Mouse (Mus musculus): Measurements from ENCODE around the gene Epb41l4b.

Gene Epb41l4b

DNA sequence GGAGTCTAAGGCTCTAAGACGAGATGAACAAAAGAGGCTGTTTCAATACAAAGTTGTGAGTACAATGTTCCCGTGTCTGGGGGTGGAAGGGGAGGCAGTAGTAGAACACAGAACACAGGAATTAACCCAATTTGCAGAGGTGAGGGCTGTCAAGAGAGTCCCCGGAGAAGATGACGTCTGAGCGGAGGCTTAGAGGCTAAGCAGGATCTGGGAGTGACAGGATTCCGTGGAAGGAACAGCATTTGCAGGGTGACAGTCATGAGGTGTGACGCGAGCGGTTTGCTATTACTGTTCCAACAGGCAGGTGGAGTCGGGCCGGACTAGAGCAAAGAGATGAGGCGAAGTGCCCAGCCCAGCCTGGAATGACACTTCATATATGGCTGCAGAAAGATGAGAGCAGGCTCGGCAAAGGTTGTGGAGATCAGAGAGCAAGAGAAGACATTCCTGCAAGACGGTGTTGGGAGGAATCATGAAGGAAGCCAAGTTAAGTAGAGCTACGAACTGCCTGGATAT lies 82.9 kb downstream of the Epb41l4b start:
- DNase-seq (ENCODE audit: low read depth) = no peak

DNA sequence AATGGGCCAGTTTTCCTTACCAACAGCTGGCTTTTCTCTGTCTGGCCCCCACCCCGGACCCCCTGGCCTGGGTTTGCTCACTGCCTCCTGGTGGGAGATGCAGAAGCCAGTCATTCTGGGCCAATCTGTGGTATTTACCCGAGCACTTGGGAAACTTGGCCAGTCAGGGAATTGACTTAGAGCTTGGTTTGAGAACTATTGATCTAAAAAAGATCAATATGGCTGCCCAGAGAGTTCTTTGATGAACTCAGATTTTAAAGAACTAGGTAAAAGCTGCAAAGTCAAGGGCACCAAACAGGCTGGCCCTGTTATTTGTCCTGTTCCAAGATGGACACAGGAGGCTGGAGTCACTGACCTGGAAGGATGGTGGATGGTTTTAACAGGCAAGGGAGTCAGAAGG lies 84.6 kb downstream of the Epb41l4b start:
- DNase-seq (ENCODE audit: low read depth) = no peak

DNA sequence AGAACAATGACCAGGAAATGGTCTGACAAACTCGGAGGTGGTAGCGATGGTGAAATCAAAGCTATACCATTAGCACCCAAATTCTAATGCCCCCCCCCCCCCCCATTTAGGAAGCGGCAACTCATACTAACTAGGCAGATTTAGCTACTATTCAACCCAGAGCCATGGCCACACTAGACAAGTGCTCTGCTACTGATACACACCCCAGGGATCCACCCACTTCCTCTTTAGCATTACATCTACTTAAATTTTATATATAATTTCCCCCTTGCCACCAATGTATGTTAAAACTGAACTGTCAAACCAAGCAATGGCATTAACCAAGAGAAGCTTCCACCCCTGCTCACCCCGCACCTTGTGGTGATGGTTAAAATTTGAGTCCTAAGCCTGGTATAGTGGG lies 85.6 kb downstream of the Epb41l4b start:
- no peak for DNase-seq (ENCODE audit: low read depth)

DNA sequence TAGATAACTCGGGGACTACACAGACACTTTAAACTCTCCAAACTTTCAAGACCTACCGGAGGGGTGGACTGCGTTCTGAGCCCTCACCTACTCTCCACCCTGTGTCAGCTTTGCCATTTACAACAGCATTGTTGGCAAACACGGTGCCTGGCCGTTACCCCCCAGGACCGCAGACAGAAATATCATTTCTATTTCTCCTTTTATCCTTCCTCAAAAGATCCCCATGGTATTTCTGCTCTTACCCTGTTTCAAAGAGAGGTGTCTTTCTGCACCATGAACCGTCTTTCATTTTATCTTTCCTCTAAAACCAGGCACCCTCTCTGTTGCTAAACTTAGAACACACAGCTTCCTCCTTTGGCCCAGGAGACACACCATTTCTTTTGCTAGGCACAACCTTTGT lies 87.6 kb downstream of the Epb41l4b start:
- no peak for DNase-seq (ENCODE audit: low read depth)

DNA sequence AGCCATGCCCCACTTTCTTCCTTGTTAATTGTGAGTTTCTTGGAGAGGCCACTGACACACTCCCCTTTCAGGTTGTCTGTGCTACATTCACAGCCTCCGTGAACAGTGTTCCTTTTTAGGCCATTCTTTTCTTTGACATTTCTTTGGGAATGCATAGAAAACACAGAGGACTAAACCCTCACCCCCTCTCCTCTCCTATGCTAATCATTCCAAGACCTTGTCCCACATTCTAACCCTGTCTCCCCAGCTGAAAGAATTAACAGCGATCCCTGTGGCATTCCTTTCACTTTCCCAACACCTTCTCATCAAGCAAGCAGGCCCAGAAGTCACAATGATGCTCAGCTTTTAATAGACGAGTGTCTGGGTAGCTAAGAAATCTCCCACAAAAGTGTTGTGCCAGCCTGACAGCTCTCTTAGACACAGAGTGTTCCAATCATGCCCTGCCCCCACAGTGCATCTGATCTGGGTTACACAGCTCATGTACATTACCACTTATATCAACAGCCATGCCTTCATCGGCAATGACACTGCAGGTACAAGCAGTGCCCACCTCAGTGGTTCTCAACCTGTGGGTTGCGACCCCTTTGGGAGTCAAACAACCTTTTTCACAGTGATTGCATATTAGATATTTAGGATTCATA lies 93.8 kb downstream of the Epb41l4b start:
- no peak for DNase-seq (ENCODE audit: low read depth)

DNA sequence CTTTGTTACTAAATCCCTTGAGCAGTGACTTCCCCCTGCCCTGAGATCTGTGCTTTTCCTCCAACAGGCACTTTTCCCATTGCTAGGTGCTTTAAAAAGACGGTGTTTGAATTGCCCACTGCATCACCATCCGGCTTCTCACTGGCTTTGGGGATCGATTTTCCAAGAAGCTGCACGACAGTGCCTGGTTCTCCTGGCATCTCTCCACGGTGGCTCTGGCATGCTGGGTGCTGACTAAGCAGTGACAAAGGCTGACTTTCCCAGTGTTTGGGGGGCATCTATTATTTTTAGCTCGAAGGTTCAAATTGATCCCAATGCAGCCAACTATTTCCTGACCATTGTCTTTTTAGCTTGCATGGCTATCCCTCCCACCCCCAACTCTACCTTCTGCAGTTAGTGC lies 94.7 kb downstream of the Epb41l4b start:
- no peak for DNase-seq (ENCODE audit: low read depth)

DNA sequence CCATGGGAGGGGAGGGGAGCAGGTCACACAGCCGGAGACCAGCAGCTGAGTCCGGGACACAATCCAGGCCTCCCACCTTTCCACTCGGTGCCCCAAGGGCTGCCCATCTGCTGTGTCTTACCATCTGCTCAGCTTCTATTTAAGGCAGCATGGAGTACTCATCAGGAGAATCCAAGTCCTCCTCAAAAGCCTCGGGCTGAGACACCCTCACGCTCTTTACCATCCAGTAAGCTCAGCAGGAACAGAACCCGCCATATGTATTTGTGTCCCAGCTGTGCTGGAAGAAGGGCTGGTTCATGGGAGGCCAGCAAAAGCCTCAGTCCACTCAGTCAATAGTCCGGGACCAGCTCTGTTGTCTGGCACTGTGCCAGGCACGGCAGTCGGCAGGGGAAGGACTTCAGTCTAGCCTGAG lies 97.1 kb downstream of the Epb41l4b start:
- no peak for DNase-seq (ENCODE audit: low read depth)

DNA sequence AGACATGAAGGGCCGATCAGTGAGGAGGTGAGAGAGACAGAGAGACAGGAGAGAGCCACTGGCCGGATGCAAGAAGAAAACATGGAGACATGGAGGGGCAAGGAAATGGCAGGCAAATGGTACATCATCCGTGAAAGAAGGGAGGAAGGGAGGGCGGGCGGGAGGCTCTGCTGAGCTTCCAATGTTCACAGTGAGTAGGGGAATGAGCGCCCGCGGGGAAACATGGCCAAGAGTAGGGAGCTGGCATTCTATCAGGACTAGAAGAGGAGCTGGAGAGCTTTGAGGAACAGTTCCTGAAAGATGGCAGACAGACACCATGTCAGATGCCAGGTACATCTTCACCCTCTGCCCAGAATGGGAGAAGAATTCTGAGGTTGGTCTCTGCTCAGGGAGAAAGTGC lies 99.6 kb downstream of the Epb41l4b start:
- DNase-seq (ENCODE audit: low read depth) = no peak

DNA sequence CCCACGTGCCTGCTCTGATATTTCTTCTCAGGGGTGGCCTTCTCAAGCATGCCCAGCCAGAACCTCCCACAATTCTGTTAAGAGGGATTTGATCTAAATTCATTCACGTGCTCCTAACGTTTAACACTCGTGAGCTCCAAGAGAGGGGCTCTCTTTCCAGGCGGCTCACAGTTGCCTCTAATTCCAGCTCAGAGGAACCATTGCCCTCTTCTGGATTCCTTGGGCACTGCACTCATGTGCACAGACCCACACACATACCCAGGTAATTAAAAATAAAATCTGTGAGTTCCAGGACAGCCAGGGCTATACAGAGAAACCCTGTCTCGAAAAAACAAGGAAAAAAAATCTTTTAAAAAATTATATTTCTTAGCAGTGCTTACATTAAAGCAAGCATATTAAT lies 101.6 kb downstream of the Epb41l4b start:
- DNase-seq (ENCODE audit: low read depth) = no peak

DNA sequence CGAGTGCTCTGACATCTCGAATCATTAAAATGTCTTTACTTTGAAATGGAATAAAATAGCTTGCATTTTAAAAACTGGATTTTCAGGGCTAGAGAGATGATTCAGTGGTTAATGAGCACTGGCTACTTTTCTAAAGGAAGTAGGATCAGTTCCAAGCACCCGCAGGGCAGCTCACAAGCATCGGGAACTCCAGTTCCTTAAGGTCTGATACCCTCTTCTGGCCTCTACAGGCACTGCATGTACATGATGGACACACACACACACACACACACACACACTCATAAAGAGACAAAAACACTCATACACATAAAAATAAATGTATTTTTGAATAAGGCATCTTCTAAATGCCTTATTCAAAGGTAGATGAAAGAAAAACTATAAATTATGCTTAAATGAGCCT lies 102.0 kb downstream of the Epb41l4b start:
- no peak for DNase-seq (ENCODE audit: low read depth)

DNA sequence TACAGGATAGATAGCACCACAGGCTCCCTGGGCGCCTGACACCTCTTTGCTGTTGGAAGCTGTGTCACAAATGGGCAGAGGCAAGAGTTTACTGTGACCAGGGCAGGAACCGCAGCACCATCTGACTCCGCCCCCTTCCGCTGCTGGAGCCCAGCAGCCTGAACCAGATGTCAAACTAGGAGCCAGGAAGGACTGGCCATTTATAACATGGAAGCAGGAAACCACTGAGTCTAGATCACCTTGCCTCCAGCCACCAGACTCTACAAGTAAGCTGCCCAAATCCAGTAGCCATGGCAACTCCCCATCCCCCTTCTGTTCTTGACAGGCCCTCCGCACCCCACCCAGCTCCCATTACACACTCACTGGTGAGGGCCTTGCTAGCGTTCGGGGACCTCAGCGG lies 102.8 kb downstream of the Epb41l4b start:
- peak; percentile 81 for DNase-seq (ENCODE audit: low read depth)

DNA sequence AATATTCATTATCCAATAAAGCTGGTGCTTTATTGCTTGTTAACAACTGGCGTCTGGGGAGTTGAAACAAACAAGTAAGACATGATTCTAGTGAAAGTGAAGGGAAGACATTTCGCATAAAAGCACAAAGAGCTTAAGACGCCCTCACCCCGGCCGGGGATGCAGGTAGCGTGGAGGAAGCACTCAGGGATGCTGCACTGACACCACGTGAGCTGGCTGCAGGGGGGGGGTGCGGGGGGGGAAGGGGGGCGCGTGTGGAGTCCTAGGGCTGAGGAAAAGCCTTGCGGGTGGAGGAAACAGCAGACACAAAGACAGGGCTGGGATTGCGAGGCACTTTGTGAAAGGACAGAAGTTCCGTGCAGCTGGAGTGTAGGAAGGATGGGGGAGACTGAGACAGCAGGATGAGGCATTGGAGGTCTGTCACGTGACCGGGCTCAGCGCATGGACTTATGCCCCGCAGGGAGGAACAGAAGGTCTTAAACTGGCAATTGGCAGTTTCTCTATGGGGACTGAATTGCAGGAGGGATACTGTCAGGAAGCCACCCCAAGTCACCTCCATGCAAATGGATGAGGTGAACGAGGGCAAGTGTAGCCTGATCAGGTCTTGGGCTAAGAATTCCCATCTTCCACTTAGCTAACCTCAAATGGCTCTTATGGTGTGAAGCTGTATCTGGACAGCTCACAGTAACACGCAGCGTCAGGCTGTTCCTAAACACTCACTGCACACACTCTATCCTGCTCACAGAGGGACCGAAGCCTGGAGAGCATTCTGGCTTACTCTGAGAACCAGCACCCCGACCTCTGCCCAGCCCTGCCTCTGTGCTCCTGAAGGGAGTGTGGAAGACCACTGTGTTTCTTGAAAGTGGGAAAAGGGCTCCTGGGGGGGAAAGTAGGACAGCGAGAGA lies 103.9 kb downstream of the Epb41l4b start:
- DNase-seq (ENCODE audit: low read depth) = no peak

DNA sequence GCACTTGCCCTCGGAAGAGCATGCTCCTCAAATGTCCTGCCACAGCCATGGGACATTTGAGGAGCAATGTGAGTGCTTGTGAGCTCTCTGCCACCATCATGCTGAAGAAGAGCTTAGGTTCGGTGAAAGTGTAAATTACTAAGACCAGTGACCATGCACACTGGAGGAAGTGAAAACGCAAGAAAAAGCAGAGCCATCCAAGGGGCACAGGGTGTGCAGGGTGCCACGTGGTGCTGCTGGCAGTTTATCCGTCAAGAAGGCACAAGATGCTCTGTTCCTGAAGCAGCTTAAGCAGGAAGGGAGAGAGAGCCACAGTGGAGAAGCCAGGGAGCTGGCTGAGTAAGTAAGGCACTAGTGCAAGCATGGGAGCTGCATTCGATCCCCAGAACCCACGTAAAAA lies 105.7 kb downstream of the Epb41l4b start:
- no peak for DNase-seq (ENCODE audit: low read depth)

DNA sequence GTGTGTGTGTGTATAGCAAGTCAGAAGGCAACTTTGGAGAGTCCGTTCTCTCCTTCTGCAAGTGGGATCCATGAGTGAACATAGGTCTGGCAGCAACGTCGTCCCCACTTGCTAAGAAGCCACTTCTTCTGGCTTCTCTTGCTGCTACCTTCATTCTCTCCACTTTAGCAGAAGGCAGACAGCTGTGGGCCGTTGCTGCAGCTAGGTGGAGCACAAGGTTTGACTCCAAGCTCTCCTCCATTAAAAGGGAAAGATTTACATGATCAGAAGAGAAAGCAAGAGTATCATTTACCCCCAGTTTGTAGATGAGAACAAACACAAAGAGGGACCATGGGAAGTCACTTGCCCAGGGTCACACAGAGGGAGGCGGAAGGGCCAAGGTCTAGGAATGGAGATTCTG lies 109.1 kb downstream of the Epb41l4b start:
- DNase-seq (ENCODE audit: low read depth) = no peak

DNA sequence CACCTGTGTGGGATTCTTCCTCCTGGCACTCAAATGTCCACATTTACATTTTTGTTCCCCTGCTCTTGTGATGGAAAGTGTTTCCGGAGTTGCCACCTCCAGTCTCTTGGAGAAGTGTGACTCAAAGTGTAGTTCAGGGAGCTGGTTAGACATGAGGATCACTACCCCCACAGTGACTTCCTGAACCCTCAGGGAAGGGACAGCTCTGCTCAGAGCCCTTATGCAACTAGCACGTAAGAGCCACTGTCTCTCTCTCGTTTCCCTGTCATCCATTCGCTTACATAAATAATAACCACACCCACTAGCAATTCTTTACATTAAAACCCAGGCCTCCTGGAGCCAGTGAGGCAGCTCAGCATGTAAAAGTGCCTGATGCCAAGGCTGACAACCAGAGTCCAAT lies 111.8 kb downstream of the Epb41l4b start:
- DNase-seq (ENCODE audit: low read depth) = no peak

DNA sequence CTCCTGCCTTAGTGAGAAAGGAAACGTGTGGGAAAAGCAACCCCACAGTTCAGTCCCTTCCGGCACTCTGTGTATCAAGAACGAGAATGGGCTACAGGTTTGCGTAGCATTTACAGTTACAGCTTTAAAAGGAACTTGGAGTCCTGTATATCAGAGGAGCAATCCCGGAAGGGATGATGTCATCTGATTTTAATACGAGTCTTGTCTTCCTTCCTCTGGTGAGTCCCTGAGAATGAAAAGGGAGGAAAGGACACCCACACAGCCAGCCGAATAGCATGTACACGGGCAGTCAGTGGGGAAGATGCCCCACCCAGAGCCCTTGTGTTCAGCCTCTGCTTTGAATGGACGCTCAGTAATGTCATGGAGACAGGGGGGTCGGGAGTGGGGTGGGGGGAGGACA lies 115.3 kb downstream of the Epb41l4b start:
- DNase-seq (ENCODE audit: low read depth) = no peak

DNA sequence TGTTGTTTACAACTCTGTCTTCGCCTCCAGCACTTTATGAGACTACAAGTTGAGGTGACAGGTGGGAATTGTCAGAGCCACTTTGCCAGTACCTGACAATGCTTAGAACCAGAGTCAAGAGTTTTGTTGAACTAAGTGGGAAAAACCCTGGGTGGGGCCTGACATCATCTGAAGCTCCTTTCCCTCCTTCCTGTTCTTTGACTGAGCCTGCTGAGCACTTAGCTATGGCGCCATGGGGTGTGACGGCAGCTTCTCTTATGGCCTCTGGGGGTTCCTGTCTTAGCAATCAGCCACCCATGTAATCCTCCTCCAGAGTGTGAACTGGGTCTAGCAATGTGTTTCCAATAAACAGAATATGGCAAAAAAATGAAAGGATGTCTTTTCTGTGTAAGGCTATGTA lies 119.7 kb downstream of the Epb41l4b start:
- DNase-seq (ENCODE audit: low read depth) = no peak

DNA sequence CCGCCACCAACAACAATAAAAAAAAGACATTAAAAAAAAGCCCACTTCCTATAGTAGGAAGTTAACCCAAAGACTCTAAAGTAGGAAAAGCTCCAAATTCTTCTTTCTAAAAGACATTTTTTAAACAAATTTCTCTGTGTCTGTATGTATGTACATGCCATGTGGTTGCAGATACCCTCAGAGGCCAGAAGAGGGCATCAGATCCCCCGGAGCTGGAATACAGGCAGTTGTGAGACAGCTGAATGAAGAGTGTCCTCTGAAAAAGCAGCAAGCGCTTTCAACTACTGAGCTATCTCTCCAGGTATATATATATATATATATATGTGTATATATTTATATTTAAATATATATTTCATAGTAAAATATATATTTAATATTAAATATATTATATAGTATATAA lies 121.9 kb downstream of the Epb41l4b start:
- DNase-seq (ENCODE audit: low read depth) = peak; percentile 36

DNA sequence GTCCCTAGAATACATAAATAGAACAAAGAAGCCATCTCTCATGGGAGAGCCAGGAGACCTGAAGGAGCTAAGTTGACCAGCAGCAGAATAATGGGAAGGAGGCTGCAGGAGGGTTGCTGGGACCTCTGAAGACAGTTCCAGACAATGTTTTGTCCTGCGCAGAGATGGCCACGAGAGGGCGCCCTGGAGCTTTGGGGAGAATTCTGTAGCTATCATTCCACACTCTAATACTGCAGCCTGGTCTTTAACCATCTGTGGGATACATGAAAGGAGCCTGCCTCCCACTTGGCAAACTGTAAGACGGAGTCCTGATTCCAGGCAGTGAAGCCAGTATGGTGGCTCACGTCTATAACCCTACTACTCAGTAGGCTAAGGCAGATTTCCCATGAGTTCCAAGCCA lies 126.0 kb downstream of the Epb41l4b start:
- DNase-seq (ENCODE audit: low read depth) = peak; percentile 53

DNA sequence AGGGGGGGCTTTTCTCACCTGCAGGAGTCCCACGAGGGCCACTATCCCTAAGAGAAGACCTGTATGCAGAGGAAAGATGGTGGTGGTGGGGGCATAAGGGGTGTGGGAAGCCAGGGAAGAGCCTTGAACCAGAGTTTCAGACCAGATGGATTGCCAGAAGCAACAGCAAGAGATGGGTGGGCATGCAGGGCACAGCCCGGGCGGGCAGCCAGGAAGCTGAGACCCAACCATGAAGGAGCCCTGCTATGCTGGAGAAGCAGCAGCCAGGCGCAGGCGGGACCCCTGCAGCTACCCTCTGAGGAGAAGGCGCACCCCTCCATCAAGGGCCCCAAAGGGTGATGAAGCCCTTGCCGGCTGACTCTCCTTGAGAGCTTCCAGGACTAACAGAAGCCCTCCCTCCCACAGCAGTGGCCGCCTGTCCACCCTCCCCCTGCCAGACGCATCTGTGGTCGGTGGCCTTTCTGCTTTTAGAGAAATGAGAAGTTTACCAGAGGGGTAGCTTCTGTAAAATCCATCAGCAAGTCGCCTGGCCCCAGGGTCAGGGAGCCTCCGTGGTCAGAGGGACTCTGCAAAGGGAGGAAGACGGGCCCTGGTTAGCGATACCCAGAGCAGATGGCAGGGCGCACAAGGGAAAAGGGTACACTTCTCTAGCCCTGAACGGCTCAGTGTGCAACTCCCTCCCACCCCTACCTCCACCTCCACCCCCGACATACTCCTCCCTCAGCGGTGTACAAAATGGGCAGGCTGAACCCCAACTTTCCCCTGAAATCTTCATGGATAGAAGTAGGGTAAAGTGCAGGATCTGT lies 126.7 kb downstream of the Epb41l4b start:
- no peak for DNase-seq (ENCODE audit: low read depth)

DNA sequence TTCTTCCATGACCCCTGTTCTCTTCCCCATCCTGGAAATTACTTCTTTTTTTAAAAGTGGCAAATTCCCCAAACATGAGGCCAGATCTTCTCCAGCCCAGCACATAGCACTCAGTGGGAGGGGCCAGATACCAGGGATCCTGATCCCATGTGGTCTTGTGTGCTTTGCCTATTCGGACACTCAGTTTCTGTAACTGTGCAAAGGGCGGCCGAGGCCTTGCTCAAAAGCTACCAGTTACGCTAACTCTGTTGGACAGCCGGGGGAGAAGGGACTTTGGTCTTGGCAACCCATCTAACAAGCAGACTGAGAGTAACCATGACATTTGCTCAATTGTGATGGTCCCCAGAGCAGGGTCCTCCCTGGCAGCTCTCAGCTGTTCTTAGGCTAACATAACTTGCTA lies 128.2 kb downstream of the Epb41l4b start:
- no peak for DNase-seq (ENCODE audit: low read depth)

DNA sequence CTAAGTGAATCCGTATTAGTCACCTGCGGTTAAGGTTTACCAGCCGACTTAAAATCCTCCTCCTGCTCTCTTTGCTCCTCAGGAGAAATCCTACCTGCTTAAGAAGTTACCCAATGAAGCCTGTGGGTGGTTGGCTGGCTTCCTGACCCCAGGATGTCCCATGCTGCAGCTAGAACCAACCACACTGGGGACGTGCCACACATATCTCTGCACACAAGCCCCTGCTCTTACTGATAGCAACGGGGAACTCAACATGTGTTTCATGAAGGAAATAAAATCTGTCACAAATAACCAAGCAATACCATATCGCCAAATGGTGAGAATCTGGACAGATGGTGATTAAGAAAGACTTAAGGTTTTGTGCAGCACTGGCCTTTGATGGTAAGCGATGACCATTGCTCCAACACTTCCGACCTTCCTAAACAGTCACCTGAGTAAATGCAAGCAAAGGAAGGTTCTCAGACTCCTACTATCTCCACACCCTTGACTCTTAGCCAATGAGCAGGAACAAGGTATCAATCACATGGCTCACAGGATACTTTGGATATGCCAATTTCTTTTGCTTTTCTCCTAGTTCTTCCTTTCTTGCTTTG lies 131.7 kb downstream of the Epb41l4b start:
- DNase-seq (ENCODE audit: low read depth) = no peak
